Mouse (Mus musculus): ENCODE results near the gene Cbx3.

DNA sequence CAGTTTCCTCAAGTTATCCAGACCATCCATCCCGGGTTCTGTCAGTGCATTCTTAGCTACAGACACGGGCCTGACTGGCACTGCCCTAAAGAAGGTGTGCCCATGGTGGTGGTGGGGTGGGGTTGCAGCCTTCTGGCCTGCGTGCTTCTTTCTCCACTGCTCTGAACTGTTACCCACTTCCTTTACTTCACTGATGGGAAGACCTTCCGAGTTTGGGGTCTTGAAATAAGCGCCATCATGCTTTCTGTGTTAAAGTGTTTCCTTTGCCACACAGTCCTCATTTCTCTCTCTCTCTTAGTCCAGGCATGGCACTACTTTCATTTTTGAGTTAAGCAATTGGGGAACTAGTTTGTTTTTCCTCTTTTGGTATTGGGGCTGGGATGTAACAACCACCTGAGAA lies 54.8 kb downstream of the Cbx3 start:
- TF ChIP-seq POLR2A (IDR thresholded peaks at IDR 0.05; ENCODE audit: borderline replicate concordance, extremely low read depth, low read depth, low read length), result no peak
- TF ChIP-seq CTCF (IDR thresholded peaks at IDR 0.05; ENCODE audit: insufficient read depth, low read length), result no peak
